Mouse (Mus musculus) C3H10T1/2 (cell line): ENCODE results near the gene Bok. TPM values are rescaled to one million over a fixed set of nuclear protein-coding genes. Genes with fewer than 3 reads are reported as not detected.

Experiments
- polyA plus RNA-seq, 2 experiments: library from polyadenylated mRNA; unstranded; fragments of >200 nt; fragmentation: generic; extraction: Trizol; gene quantifications; one replicate each; pipeline ENCODE4 v1.2.1; 2012; ENCODE audit warnings: missing spikeins in 2 of 2

Bok gene
- 10 to 100 TPM in 1 of 2 experiments, 1 to 10 TPM in 1; 7.0 to 22.0 TPM for polyA plus RNA-seq

DNA sequence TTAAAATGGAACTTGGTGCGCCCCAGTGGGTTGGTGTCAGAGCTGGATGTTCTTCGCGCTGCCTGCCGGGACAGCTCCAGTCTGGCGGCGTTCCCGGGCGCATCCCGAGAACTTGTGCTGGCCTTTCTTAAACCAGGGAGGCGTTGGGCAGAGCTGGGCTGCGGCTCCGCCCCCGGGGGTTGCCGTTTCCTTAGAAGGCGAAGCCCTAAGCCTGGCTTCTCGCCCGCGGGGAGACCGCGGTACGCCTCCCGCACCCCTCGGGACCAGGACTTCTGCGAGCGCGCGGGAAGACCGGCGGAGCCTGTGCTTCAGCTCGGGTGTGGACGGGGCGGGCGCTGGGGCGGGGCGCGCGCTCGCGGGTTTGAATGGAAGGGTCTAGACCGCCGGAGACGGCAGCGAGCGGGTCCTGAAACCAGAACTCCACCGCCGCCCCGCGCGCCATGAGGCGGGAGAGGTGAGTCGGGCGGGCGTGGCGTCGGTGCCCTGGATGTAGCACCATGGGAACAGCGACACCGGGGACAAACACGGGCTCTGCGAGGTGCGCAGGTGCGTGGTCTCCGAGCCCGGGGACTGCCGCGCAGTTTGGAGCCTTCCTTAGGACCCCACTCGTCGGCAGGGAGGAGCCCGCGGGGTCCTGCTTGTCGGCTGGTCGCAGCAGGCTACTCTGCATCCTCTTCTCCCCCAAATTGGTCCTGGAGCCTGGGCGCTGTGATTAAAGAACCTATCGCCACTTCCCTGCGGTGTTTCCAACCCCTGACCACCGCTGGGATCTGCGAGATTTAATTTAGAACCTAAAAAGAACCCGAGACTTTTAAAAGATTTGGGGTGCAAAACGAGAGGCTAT is at the start of gene Bok:
Gene Bok, plus strand, starts transcription at position 260 of the 844 bp plus-strand sequence.

GRCm38 (mm10) chr1:93658559-93658958 is 26.9 kb upstream of the Bok start, which contains the start of gene Stk25:
Gene Stk25 (minus strand): TSS chr1:93658659.

Other genes starting within 250 kb of the Bok start
- gene Hdlbp, start 206.8 kb upstream of the Bok start, polyA plus RNA-seq, result 100 to 1,000 TPM in 1 of 2 experiments, 10 to 100 TPM in 1; 24.8 to 171 TPM
- 1 to 10 TPM in 1 of 2 experiments, under 1 TPM in 1; 0.78 to 5.4 TPM for gene Farp2, start 173.6 kb upstream of the Bok start, polyA plus RNA-seq
- 10 to 100 TPM; 26.9 to 99.9 TPM for gene Stk25, start 27.0 kb upstream of the Bok start, polyA plus RNA-seq
- 10 to 100 TPM; 35.1 to 37.8 TPM for gene Atg4b, start 65.8 kb downstream of the Bok start, polyA plus RNA-seq
- 10 to 100 TPM; 91.2 to 93.2 TPM for gene Thap4, start 69.2 kb downstream of the Bok start, polyA plus RNA-seq
- gene Dtymk, start 116.3 kb downstream of the Bok start, polyA plus RNA-seq, result 100 to 1,000 TPM; 137 to 203 TPM
- gene Ing5, start 118.3 kb downstream of the Bok start, polyA plus RNA-seq, result 1 to 10 TPM; 2.4 to 4.0 TPM
- gene D2hgdh, start 139.2 kb downstream of the Bok start, polyA plus RNA-seq, result 10 to 100 TPM in 1 of 2 experiments, 1 to 10 TPM in 1; 4.5 to 13.5 TPM
- gene Gal3st2, start 175.6 kb downstream of the Bok start, polyA plus RNA-seq, result not detected
- under 1 TPM in 1 of 2 experiments, not detected in 1; 0.06 TPM for gene Gal3st2b, start 232.7 kb downstream of the Bok start, polyA plus RNA-seq